Mouse (Mus musculus) hindbrain, embryonic 11.5 days (tissue): Measurements from ENCODE around the gene Sipa1l1. TPM values are rescaled to one million over a fixed set of nuclear protein-coding genes. Genes with fewer than 3 reads are reported as not detected.

Experiments used
- ATAC-seq: fragments of 200-750 bp; cut with Nextera tagmentation; 2 replicates; pipeline ENCODE4 v1.8.0; 2017; ENCODE audit warnings: mild to moderate bottlenecking, moderate TSS enrichment, moderate library complexity; ENCODE audit not compliant: low FRiP score
- DNase-seq: peaks from one replicate; pipeline ENCODE4 v3.0.0-alpha.2; 2015; ENCODE audit warnings: low spot score
- H3K27ac ChIP-seq: fragments of 300-500 bp; sonication (generic); 2 replicates; pipeline ENCODE4 v1.5.1; 2014; ENCODE audit warnings: mild to moderate bottlenecking, low read depth, low read length
- H3K27me3 ChIP-seq: fragments of 300-500 bp; sonication (generic); 2 replicates; pipeline ENCODE4 v1.6.1; 2014; ENCODE audit warnings: mild to moderate bottlenecking, low read length, moderate library complexity, mixed read lengths; ENCODE audit not compliant: control insufficient read depth, insufficient read depth
- H3K36me3 ChIP-seq: fragments of 300-500 bp; sonication (generic); 2 replicates; pipeline ENCODE4 v1.6.1; 2014; ENCODE audit warnings: mild to moderate bottlenecking, low read length, moderate library complexity, mixed read lengths; ENCODE audit not compliant: control insufficient read depth, insufficient read depth
- H3K4me1 ChIP-seq: fragments of 300-500 bp; sonication (generic); replicated peaks from 2 replicates; pipeline ENCODE4 v1.6.1; 2014; ENCODE audit warnings: low read length, mixed read lengths; ENCODE audit not compliant: control insufficient read depth, insufficient read depth
- H3K4me2 ChIP-seq: fragments of 300-500 bp; sonication (generic); replicated peaks from 2 replicates; pipeline ENCODE4 v1.6.1; 2014; ENCODE audit warnings: mild to moderate bottlenecking, low read depth, low read length
- H3K4me3 ChIP-seq: fragments of 300-500 bp; sonication (generic); 2 replicates; pipeline ENCODE4 v1.5.1; 2014; ENCODE audit warnings: low read depth, low read length
- H3K9ac ChIP-seq: fragments of 300-500 bp; sonication (generic); 2 replicates; pipeline ENCODE4 v1.6.1; 2014; ENCODE audit warnings: low read depth, low read length
- H3K9me3 ChIP-seq: fragments of 300-500 bp; sonication (generic); 2 replicates; pipeline ENCODE4 v1.6.1; 2016; ENCODE audit warnings: low read length; ENCODE audit not compliant: control insufficient read depth
- WGBS: fragments of 180-500 bp; shearing (Covaris S2); extraction: QIAGEN DNeasy Blood & Tissue Kit; methylation state at CpG from one replicate; pipeline ENCODE4 v1.1.7; 2014; 5-methylcytosine and 5-hydroxymethylcytosine counted together
- polyA plus RNA-seq: library from polyadenylated mRNA; unstranded; fragments of >200 nt; fragmentation: Nextera tagmentation; extraction: Ambion mirVana; gene quantifications from 2 replicates; pipeline ENCODE4 v1.2.1, GENCODE M21; 2014

Gene Sipa1l1
- polyA plus RNA-seq, 1 experiment from 2014 or later = 30.8 TPM

DNA sequence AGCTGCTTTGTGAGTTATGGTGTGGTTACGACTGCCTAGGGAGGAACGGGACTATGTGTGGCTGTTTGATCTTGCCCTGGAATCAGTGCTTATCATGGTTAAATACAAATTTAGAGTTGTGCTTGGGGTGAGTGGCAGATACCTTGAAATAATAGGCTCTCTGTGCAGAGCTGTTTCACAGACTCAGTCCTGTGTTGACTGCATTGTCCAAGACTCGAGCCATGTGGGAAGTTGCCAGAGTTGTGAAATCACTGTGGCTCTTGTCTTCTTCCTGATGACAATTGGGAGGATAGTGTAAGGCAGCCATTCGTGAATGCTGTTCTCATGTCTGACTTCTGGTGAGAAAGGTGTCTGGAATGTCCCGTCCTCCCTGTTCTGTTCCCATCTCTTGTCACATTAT, 106.6 kb downstream of the Sipa1l1 start:
- H3K4me3 ChIP-seq = no peak overlapping the region
- no peak overlapping the region for H3K4me2 ChIP-seq
- WGBS = 80% methylated on average over 5 of the region's 5 CpGs
- no peaks in the 10 kb centered on the region for H3K9me3 ChIP-seq
- no peaks in the 10 kb centered on the region for H3K36me3 ChIP-seq
- H3K27ac ChIP-seq = no peak overlapping the region
- DNase-seq (no peak), ATAC-seq (no peak)
- no peaks in the 10 kb centered on the region for H3K27me3 ChIP-seq
- H3K9ac ChIP-seq = no peak overlapping the region
- no peaks in the 10 kb centered on the region for H3K4me1 ChIP-seq

DNA sequence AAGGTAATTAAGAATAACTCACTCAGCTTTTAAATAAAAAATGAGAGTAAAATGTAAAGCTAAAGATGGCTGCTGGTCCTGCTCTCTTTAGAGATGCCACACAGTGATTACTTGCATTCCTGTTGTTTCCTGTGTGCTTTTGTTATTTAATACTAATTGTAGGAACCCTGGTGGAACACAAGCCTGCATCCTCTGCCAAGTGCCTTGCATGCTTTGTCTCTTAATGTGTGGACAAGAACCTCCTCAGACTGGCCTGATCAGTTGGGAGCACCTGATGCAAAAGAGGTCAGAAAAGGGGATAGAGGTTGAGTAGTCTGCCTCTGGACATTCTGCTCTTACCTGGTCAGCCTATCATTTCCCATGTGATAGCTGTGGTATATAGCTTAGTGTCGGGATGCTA, 107.5 kb downstream of the Sipa1l1 start:
- Histone ChIP-seq H3K9ac (no peak overlapping the region), H3K27ac (no peak overlapping the region), H3K27me3 (no peaks in the 10 kb centered on the region), H3K36me3 (no peaks in the 10 kb centered on the region), H3K4me1 (no peaks in the 10 kb centered on the region), H3K4me3 (no peak overlapping the region), H3K9me3 (no peaks in the 10 kb centered on the region), H3K4me2 (no peak overlapping the region)
- WGBS = 89% methylated on average over 1 of the region's 1 CpGs
- DNase-seq = no peak
- no peak for ATAC-seq

DNA sequence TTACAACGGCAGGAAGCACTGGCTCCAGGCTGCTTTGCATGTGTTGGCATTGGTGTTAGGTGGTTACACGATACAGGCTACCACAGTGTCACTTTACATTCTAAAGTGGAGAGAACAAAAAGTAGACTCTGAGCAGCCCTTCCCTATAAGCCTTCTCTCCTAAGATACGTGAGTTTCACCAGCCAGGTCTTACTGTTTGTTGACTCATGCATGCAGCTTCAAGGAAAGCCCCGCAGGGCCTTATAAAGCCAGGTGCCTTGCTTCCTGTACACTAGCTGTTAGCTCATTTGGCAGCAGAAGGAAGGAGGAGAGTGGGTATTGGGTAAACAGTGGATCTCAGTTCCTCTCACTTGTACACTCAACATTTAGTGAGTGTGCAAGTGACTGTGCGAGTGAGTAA, 115.5 kb downstream of the Sipa1l1 start:
- DNase-seq (no peak), ATAC-seq (no peak)
- H3K9me3 ChIP-seq = no peaks in the 10 kb centered on the region
- 87% methylated on average over 5 of the region's 5 CpGs for WGBS
- H3K9ac ChIP-seq = no peak overlapping the region
- H3K36me3 ChIP-seq = no peaks in the 10 kb centered on the region
- H3K4me2 ChIP-seq = no peak overlapping the region
- no peaks in the 10 kb centered on the region for H3K4me1 ChIP-seq
- no peak overlapping the region for H3K4me3 ChIP-seq
- no peaks in the 10 kb centered on the region for H3K27me3 ChIP-seq
- no peak overlapping the region for H3K27ac ChIP-seq

DNA sequence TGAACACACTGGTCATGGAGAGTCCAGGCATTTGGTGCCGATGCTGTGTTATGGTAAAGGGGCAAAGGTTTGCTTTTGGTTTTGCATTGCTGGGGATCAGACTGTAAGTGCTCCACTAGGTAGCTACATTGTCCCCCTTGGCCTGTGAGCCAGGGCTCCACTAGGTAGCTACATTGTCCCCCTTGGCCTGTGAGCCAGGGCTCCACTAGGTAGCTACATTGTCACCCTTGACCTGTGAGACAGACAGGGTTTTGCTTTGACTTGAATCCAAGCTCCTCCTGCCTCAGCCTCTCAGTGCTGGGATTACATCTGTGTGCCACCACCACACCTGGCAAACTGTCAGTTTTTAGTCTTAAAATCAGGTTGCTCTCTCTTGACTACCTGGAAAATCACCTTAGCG, 115.9 kb downstream of the Sipa1l1 start:
- ATAC-seq (no peak), DNase-seq (no peak)
- H3K9ac ChIP-seq = no peak overlapping the region
- no peaks in the 10 kb centered on the region for H3K27me3 ChIP-seq
- H3K4me3 ChIP-seq = no peak overlapping the region
- H3K27ac ChIP-seq = no peak overlapping the region
- no peak overlapping the region for H3K4me2 ChIP-seq
- H3K9me3 ChIP-seq = no peaks in the 10 kb centered on the region
- H3K36me3 ChIP-seq = no peaks in the 10 kb centered on the region
- H3K4me1 ChIP-seq = no peaks in the 10 kb centered on the region
- 100% methylated on average over 2 of the region's 2 CpGs for WGBS

DNA sequence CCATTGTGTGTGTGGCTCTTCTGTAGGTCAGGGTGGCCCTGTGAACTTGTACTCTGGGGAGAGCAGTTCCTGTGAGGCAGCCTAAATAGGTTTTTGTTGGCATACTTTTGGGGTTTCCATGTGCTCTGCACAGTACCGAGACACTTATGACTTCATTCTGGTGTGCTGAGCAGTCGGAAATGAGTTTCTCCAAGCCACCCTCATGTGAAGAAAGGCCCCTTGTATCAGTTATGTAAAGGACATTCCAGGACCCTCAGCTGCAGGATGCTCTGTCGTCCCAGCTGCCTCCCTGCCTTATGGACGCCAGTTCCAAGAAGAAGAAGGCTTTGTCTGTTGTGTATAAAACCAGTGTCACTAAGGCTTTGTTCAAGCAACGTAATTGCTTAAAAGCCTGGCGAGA, 116.9 kb downstream of the Sipa1l1 start:
- ATAC-seq = no peak
- Histone ChIP-seq H3K9ac (no peak overlapping the region), H3K4me3 (no peak overlapping the region), H3K27me3 (no peaks in the 10 kb centered on the region), H3K27ac (no peak overlapping the region), H3K4me2 (no peak overlapping the region), H3K4me1 (no peaks in the 10 kb centered on the region), H3K36me3 (no peaks in the 10 kb centered on the region), H3K9me3 (no peaks in the 10 kb centered on the region)
- DNase-seq = no peak
- 42% methylated on average over 6 of the region's 6 CpGs for WGBS

DNA sequence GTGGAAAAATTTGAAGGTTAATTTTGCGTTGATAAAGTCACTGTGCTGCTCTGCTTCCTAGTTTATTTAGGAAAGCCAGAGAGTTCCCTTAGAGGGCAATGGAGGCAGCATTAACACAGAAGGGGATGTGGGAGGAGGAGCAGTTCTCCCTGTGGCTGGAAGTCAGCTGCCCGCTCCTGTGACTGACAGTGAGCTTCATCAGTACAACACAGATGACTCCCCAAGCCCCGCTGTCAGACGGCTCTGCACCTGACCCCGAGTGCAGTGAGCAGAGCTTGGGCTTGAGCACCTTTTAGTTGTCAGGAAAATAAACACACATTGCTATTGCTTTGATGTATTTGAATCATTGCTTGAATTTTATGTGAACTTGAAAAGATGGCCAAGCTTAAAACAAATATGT, 117.7 kb downstream of the Sipa1l1 start:
- Histone ChIP-seq H3K9ac (no peak overlapping the region), H3K27me3 (no peaks in the 10 kb centered on the region), H3K4me3 (no peak overlapping the region), H3K4me1 (no peaks in the 10 kb centered on the region), H3K36me3 (no peaks in the 10 kb centered on the region), H3K4me2 (no peak overlapping the region), H3K9me3 (no peaks in the 10 kb centered on the region), H3K27ac (no peak overlapping the region)
- ATAC-seq = no peak
- DNase-seq = no peak
- WGBS = 61% methylated on average over 5 of the region's 5 CpGs

DNA sequence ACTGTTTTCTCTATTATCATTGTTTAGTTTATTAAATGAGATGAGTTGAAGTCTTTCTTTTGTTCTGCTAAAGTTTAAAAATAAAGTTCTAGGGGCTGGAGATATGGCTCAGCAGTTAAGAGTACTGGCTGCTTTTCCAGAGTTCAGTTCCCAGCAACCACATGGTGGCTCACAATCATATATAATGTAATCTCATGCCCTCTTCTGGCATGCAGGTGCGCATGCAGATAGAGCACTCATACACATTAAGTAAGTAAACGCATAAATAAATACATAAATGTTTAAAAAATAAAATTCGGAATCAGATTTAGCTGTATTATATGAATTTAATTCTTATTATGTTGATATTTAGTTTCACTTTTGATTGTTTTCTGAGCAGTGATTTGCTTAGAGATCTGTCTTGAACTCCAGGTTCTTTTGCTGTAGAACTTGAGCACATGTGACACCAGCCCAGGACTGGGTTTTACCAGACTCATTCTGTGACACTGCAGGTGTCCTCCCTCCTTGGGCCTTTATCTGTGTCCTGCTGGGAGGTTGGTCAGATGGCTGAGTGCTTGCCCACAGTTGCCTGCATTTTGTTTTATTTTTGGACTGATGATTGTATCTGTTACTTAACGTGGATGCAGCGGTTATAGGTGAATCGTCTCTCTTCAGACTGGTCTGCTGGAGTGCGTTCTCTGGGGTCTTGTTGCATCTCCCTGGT, 124.6 kb downstream of the Sipa1l1 start:
- DNase-seq (no peak), ATAC-seq (no peak)
- Histone ChIP-seq H3K27me3 (no peaks in the 10 kb centered on the region), H3K9ac (no peak overlapping the region), H3K9me3 (no peaks in the 10 kb centered on the region), H3K27ac (no peak overlapping the region), H3K4me3 (no peak overlapping the region), H3K36me3 (no peaks in the 10 kb centered on the region), H3K4me2 (no peak overlapping the region), H3K4me1 (no peaks in the 10 kb centered on the region)
- 94% methylated on average over 7 of the region's 7 CpGs for WGBS

DNA sequence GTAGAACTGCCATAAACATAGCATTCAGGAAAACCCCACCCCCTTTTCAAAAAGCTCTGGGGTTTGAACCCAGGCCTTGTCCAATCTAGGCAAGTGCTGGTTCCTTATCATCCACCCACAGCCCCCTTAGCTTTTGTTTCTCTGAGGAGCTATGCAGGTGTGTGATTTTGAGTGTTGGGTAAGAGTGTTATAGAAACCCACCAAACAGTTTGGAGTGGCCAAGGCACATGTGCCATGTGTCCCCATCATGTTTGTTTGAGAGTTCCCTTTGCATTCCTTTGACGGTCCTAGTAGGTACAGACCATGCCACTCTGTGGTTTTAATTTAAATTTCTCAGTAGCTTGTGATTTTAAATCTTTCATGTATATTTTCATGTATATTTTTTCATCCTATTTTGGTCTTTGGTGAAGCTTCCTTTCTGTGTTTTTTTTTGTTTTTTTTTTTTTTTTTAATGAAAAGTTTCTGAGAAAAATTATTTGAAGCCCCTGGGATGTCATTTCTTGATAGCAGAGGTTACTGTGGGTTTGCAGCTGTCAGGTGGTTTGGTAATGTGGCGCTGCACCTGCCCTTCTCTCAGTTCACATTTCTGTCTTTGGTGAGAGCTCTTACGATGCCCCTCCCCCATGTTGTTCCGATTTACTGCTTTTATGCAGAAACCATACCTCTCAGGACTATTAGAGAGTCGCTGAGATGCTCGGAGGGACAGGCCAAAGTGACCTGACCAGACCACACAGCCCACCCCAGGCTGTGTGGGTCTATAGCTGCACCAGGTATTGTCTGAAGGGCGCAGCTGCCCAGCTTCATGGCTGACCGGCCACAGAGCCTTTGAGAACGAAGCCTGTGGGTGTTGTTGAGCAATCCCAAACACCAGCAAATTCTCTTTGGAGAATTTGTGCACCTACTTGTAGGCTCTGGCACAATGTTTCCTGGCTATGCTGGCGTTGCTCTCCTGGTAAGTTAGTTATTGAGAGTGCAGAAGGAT, 126.1 kb downstream of the Sipa1l1 start:
- Histone ChIP-seq H3K36me3 (no peaks in the 10 kb centered on the region), H3K4me3 (no peak overlapping the region), H3K27me3 (no peaks in the 10 kb centered on the region), H3K9me3 (no peaks in the 10 kb centered on the region), H3K4me2 (no peak overlapping the region), H3K9ac (no peak overlapping the region), H3K4me1 (no peaks in the 10 kb centered on the region), H3K27ac (no peak overlapping the region)
- DNase-seq = no peak
- 77% methylated on average over 10 of the region's 10 CpGs for WGBS
- no peak for ATAC-seq

DNA sequence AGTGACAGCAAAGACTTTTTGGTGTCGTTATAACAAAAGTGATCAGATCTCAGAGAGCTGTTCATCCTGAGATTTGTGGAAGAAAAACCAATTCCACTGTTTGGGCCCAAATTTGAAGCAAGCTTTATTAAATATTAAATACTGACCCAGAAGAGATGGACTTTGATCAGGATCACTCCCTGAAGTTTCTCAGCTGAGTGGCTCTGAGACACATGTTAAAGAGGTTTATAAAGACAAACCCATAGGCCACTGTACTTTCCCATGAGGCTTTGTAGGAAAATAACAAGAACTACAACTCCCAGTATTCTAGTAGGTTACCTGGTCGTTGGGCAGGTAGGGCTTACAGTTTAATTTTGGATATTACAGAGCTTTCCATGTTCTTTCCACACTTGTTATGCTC, 127.2 kb downstream of the Sipa1l1 start:
- Histone ChIP-seq H3K4me3 (no peak overlapping the region), H3K27me3 (no peaks in the 10 kb centered on the region), H3K9ac (no peak overlapping the region), H3K27ac (no peak overlapping the region), H3K4me2 (no peak overlapping the region), H3K36me3 (no peaks in the 10 kb centered on the region), H3K9me3 (no peaks in the 10 kb centered on the region), H3K4me1 (no peaks in the 10 kb centered on the region)
- DNase-seq (no peak), ATAC-seq (no peak)
- 88% methylated on average over 2 of the region's 2 CpGs for WGBS
